Mouse (Mus musculus) lung, embryonic 16.5 days (tissue): Measurements from ENCODE around the gene Krtap6-2. TPM values are rescaled to one million over a fixed set of nuclear protein-coding genes. Genes with fewer than 3 reads are reported as not detected.

ENCODE experiments used
- ATAC-seq: fragments of 200-750 bp; cut with Nextera tagmentation; 2 replicates; pipeline ENCODE4 v1.8.0; 2017; ENCODE audit warnings: low read depth, mild to moderate bottlenecking, moderate library complexity
- H3K27ac ChIP-seq: fragments of 300-500 bp; sonication (generic); 2 replicates; pipeline ENCODE4 v1.5.1; 2014; ENCODE audit warnings: mild to moderate bottlenecking, control low read depth, low read length
- H3K27me3 ChIP-seq: fragments of 300-500 bp; sonication (generic); 2 replicates; pipeline ENCODE4 v1.6.1; 2014; ENCODE audit warnings: low read depth, low read length, mixed read lengths; ENCODE audit not compliant: control insufficient read depth, insufficient read depth
- H3K36me3 ChIP-seq: fragments of 300-500 bp; sonication (generic); 2 replicates; pipeline ENCODE4 v1.6.1; 2014; ENCODE audit warnings: low read length; ENCODE audit not compliant: control insufficient read depth, insufficient read depth
- H3K4me1 ChIP-seq: fragments of 300-500 bp; sonication (generic); replicated peaks from 2 replicates; pipeline ENCODE4 v1.6.1; 2014; ENCODE audit warnings: low read length, mixed read lengths; ENCODE audit not compliant: control insufficient read depth, insufficient read depth
- H3K4me2 ChIP-seq: fragments of 300-500 bp; sonication (generic); 2 replicates; pipeline ENCODE4 v1.6.1; 2014; ENCODE audit warnings: low read depth, low read length, control low read depth
- H3K4me3 ChIP-seq: fragments of 300-500 bp; sonication (generic); 2 replicates; pipeline ENCODE4 v1.5.1; 2014; ENCODE audit warnings: mild to moderate bottlenecking, low read length, control low read depth
- H3K9ac ChIP-seq: fragments of 300-500 bp; sonication (generic); 2 replicates; pipeline ENCODE4 v1.6.1; 2014; ENCODE audit warnings: low read length, control low read depth
- H3K9me3 ChIP-seq: fragments of 300-500 bp; sonication (generic); 2 replicates; pipeline ENCODE4 v1.6.1; 2016; ENCODE audit warnings: low read length; ENCODE audit not compliant: control insufficient read depth
- WGBS: fragments of 180-500 bp; shearing (Covaris S2); extraction: QIAGEN DNeasy Blood & Tissue Kit; methylation state at CpG from one replicate; pipeline ENCODE4 v1.1.7; 2014; 5-methylcytosine and 5-hydroxymethylcytosine counted together
- polyA plus RNA-seq: library from polyadenylated mRNA; unstranded; fragments of >200 nt; fragmentation: Nextera tagmentation; extraction: Ambion mirVana; gene quantifications from 2 replicates; pipeline ENCODE4 v1.2.1, GENCODE M21; 2015

The Krtap6-2 gene
- not detected in 2 replicates for polyA plus RNA-seq

DNA sequence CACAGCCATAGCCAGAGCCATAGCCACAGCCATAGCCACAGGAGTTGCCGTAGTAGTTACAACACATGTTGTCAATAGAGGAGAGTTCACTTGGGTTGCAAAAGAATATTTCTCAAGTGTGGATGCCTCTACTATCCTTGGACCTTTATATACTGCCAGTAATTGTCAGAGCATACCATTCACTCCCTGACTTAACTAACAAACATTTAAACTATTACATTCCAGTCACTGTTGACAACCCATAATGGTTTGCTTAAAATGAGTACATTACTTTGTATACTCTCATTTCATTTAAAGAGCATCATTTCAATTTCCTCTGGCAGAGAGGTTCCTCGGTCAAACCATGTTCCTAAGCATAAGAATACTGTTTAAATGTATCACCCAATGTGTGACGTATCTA, at the start of gene Krtap6-2:
Krtap6-2 (minus strand) TSS at position 101 of the 400 bp plus-strand sequence.
- no peak for ATAC-seq

DNA sequence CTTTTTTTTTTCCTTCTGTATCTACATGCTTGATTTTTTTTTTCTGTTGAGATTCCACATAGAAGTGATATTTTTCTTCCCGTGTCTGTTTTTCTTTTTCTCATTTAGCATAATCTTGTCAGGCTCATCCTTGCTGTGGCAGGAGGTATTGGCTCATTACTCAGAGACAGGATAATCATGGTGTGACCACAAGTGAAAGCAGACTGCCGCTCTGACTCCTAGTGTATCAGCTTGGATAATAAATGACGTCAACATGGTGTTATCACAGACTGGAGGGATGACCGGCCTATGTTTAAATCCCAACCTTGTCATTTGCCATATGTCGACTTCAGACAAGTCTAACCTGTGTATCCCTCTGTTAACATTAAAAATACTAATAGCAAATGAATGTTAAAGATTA, 41.3 kb upstream of the Krtap6-2 start:
- ATAC-seq: no peak
- 35% methylated on average over 5 of the region's 5 CpGs for WGBS
- no peak overlapping the region for H3K4me3 ChIP-seq

More for the DNA sequence above, at the start of gene Krtap6-2:
- Histone ChIP-seq H3K27ac (no peak within 1 kb of the TSS), H3K27me3 (no peaks in the 10 kb centered on the region), H3K9ac (no peak within 1 kb of the TSS), H3K9me3 (no peaks in the 10 kb centered on the region), H3K4me1 (no peaks in the 10 kb centered on the region), H3K4me2 (no peak within 1 kb of the TSS), H3K4me3 (no peak within 1 kb of the TSS), H3K36me3 (no peaks in the 10 kb centered on the region)
- 86% methylated on average over 3 of the region's 3 CpGs for WGBS

GRCm38 (mm10) chr16:89429586-89429985, 9.7 kb upstream of the Krtap6-2 start:
- H3K4me3 ChIP-seq: no peak overlapping the region
- no peaks in the 10 kb centered on the region for H3K36me3 ChIP-seq
- H3K27ac ChIP-seq: no peak overlapping the region
- H3K4me1 ChIP-seq: no peaks in the 10 kb centered on the region
- ATAC-seq: no peak
- no peaks in the 10 kb centered on the region for H3K9me3 ChIP-seq
- H3K4me2 ChIP-seq: no peak overlapping the region
- no peak overlapping the region for H3K9ac ChIP-seq
- 71% methylated on average over 2 of the region's 2 CpGs for WGBS
- H3K27me3 ChIP-seq: no peaks in the 10 kb centered on the region

More for the DNA sequence above, 41.3 kb upstream of the Krtap6-2 start:
- H3K4me2 ChIP-seq: no peak overlapping the region
- no peaks in the 10 kb centered on the region for H3K27me3 ChIP-seq
- H3K4me1 ChIP-seq: no peaks in the 10 kb centered on the region
- no peaks in the 10 kb centered on the region for H3K36me3 ChIP-seq
- no peaks in the 10 kb centered on the region for H3K9me3 ChIP-seq
- no peak overlapping the region for H3K9ac ChIP-seq
- no peak overlapping the region for H3K27ac ChIP-seq

DNA sequence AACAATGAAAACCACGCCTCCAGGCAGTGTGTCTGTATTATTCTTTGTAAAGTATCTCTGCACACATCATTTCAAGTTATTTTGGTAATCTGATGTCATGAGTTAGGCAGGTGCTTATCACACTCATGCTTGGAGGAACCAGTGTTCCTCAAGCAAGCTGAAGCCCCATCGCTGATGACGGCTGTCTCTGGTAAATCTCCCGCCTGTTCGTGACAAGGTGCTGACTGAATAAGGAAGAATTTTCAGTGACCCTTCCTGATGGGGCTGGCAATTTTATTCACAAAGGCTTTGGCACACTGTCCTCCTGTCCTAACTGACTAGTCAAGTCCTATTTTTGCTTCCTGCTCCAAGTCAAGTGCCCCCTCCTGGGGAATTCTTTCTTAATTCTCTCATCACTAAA, 5.4 kb upstream of the Krtap6-2 start:
- no peak overlapping the region for H3K4me2 ChIP-seq
- ATAC-seq: no peak
- H3K9ac ChIP-seq: no peak overlapping the region
- H3K4me3 ChIP-seq: no peak overlapping the region
- no peaks in the 10 kb centered on the region for H3K4me1 ChIP-seq
- no peaks in the 10 kb centered on the region for H3K27me3 ChIP-seq
- WGBS: 75% methylated on average over 5 of the region's 5 CpGs
- H3K27ac ChIP-seq: no peak overlapping the region
- H3K9me3 ChIP-seq: no peaks in the 10 kb centered on the region
- no peaks in the 10 kb centered on the region for H3K36me3 ChIP-seq

- no peak overlapping the region for H3K27ac ChIP-seq
- H3K9me3 ChIP-seq: no peaks in the 10 kb centered on the region
- H3K4me1 ChIP-seq: no peaks in the 10 kb centered on the region
- WGBS: 73% methylated on average over 3 of the region's 3 CpGs
- no peak overlapping the region for H3K9ac ChIP-seq
- no peak overlapping the region for H3K4me2 ChIP-seq
- H3K4me3 ChIP-seq: no peak overlapping the region
- ATAC-seq: no peak
- H3K27me3 ChIP-seq: no peaks in the 10 kb centered on the region
- no peaks in the 10 kb centered on the region for H3K36me3 ChIP-seq
Measured at GRCm38 (mm10) chr16:89416311-89416710, 3.6 kb downstream of the Krtap6-2 start.

DNA sequence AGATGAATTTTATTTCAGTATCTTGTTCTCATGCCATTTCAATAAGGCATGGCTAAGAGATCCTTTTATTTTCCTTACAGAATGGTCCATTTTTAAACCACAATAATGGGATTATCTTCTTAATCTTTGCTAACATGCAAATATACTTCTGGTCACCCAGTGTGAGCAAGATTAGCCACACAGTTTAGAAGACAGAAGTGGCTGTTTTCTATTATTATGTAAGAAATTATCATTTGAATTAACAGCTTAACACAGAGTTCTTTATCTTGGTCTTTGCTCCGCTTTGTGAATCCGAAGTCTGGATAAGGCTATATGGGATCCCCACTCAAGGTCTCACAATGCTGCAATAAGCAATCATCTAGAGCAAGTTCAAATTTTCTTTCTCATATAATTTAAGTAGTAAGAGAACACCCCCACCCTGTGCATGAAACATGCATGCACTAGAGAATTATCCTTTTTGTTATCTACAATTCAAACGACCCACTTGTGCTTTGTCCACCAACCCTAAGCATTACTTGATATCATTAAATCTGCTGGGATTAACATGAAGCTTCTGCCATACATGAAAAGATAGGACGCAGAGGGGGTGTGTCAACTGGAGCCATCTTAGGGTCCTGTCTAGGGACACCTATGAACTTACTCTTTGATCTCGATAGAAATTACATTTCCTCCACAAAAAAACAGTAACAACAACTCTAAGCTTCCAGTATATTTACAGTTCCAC, 9.4 kb downstream of the Krtap6-2 start:
- H3K4me3 ChIP-seq: no peak overlapping the region

GRCm38 (mm10) chr16:89403768-89404167, 16.1 kb downstream of the Krtap6-2 start, which contains the start of gene Krtap21-1:
Krtap21-1 (minus strand) TSS chr16:89403868.
- Histone ChIP-seq H3K27me3 (no peaks in the 10 kb centered on the region), H3K36me3 (no peaks in the 10 kb centered on the region), H3K27ac (no peak within 1 kb of the TSS), H3K9ac (no peak within 1 kb of the TSS), H3K4me3 (no peak within 1 kb of the TSS), H3K4me2 (no peak within 1 kb of the TSS), H3K9me3 (no peaks in the 10 kb centered on the region), H3K4me1 (no peaks in the 10 kb centered on the region)
- 69% methylated on average over 2 of the region's 2 CpGs for WGBS
- ATAC-seq: no peak

More for the DNA sequence above, 9.4 kb downstream of the Krtap6-2 start:
- no peaks in the 10 kb centered on the region for H3K9me3 ChIP-seq
- no peaks in the 10 kb centered on the region for H3K36me3 ChIP-seq
- H3K27me3 ChIP-seq: no peaks in the 10 kb centered on the region
- H3K27ac ChIP-seq: no peak overlapping the region
- 78% methylated on average over 5 of the region's 5 CpGs for WGBS
- no peak overlapping the region for H3K9ac ChIP-seq
- no peak overlapping the region for H3K4me2 ChIP-seq
- ATAC-seq: no peak
- no peaks in the 10 kb centered on the region for H3K4me1 ChIP-seq

DNA sequence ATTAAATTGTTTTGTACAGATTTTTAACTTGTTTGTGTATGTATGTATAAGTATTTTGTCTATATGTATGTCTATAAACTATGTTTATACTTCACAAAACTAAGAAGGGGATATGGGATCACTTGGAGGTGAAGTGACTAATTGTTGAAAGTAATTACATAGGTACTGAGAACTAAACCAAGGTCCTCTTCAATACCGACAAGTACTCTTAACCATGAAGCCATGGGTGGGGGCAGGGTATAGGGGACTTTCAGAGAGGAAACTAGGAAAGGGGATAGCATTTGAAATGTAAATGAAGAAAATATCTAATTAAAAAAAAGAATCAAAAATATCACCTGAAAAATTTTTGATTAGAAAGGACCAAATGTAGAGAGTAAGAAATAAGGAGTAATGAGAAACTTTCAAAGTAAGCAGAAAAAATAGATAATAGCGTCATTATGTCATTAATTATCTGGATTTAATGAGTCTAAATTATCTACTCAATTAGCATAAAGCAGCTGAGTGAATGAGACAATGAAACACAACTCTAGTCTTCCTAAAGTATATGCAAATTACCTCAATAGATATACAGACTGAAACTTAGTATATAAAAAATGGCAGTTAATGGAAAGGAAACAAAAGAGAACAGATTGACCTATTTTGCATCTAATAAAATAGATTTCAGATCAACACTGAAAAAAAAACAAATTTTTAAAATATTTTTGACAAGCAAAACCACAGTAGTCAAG, 47.0 kb downstream of the Krtap6-2 start:
- no peak overlapping the region for H3K4me2 ChIP-seq
- no peak overlapping the region for H3K27ac ChIP-seq
- H3K27me3 ChIP-seq: no peaks in the 10 kb centered on the region
- no peaks in the 10 kb centered on the region for H3K36me3 ChIP-seq
- no peaks in the 10 kb centered on the region for H3K4me1 ChIP-seq
- H3K9ac ChIP-seq: no peak overlapping the region
- ATAC-seq: no peak
- no peak overlapping the region for H3K4me3 ChIP-seq
- 67% methylated on average over 2 of the region's 2 CpGs for WGBS
- no peaks in the 10 kb centered on the region for H3K9me3 ChIP-seq
